Mouse (Mus musculus) lung, postnatal 0 days (tissue): ENCODE measurements around the gene Agtrap.
A peak's percentile ranks its signal among the peaks of the same experiment; 100 is the strongest.

Source experiments
- CTCF ChIP-seq: IDR thresholded peaks from 2 replicates; pipeline ENCODE4 v1.5.1; 2016; ENCODE audit warnings: antibody characterized with exemption, mild to moderate bottlenecking
- EP300 ChIP-seq: IDR thresholded peaks from 2 replicates; pipeline ENCODE4 v1.6.1; 2016; ENCODE audit warnings: antibody characterized with exemption, mild to moderate bottlenecking, control low read depth

DNA sequence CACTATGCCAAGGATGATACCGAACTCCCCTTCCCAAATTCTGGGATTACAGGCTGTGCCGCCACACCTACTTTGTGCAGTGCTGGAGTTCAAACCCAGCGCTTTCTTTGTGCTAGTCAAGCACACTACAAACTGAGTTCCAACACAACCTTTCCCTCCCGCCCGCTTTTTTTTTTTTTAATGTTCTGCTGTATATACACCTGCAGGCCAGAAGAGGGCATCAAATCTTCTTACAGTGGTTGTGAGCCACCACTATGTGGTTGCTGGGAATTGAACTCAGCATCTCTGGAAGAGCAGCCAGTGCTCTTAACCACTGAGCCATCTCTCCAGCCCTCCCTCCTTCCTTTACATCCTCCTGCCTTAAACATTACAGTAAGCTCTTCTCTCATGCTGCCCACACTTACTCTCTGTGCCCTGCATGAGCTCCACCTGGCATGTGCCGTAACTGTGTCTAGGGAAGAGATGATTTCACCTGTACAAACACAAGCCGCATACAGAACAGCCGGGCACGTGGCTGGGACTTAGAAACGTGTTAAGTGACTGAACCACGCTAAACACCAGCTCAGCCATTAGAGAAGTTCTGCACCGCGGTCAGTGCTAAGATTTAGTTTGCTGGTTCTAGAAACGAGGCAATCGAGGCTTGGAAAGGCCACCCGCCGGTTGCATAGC, 13.2 kb downstream of the Agtrap start:
- TF ChIP-seq CTCF, result peak; percentile 60
- TF ChIP-seq EP300, result no peak
